Mouse (Mus musculus) urinary bladder, adult 2 months (tissue): ENCODE results near the gene Sppl3. TPM values are rescaled to one million over a fixed set of nuclear protein-coding genes. Genes with fewer than 3 reads are reported as not detected.
A peak's percentile ranks its signal among the peaks of the same experiment; 100 is the strongest.

Experiments used
- DNase-seq: peaks from one replicate; pipeline ENCODE4 v3.0.0; 2022; ENCODE audit warnings: low spot score
- polyA plus RNA-seq: library from polyadenylated mRNA; depleted of rRNA; stranded (reverse); fragments of >200 nt; gene quantifications from 2 replicates; pipeline ENCODE4 v1.2.3, GENCODE M21; 2012

Gene Sppl3
- polyA plus RNA-seq, 1 experiment, result 62.5 TPM

- no peak for DNase-seq
These were observed 13.6 kb upstream of the Sppl3 start for GRCm38 (mm10) chr5:114997327-114997726.

- DNase-seq, result peak; percentile 40
These were observed 10.4 kb upstream of the Sppl3 start for GRCm38 (mm10) chr5:115000503-115000902.

GRCm38 (mm10) chr5:115001464-115001863 lies 9.5 kb upstream of the Sppl3 start:
- peak; percentile 34 for DNase-seq

- DNase-seq, result no peak
These were observed 8.2 kb upstream of the Sppl3 start for GRCm38 (mm10) chr5:115002781-115003180.

GRCm38 (mm10) chr5:115003224-115003873 lies 7.6 kb upstream of the Sppl3 start:
- DNase-seq, result no peak

GRCm38 (mm10) chr5:115007768-115008167 lies 3.2 kb upstream of the Sppl3 start:
- DNase-seq, result no peak

GRCm38 (mm10) chr5:115008307-115008706 lies 2.6 kb upstream of the Sppl3 start:
- no peak for DNase-seq

GRCm38 (mm10) chr5:115009143-115009542 lies 1.8 kb upstream of the Sppl3 start:
- DNase-seq, result no peak

GRCm38 (mm10) chr5:115009961-115010360 lies 976 bp upstream of the Sppl3 start:
- no peak for DNase-seq

GRCm38 (mm10) chr5:115011217-115011518 lies 231 bp downstream of the Sppl3 start:
- no peak for DNase-seq

GRCm38 (mm10) chr5:115011519-115012261 lies 753 bp downstream of the Sppl3 start:
- peak; percentile 55 for DNase-seq

GRCm38 (mm10) chr5:115013436-115013835 lies 2.5 kb downstream of the Sppl3 start:
- DNase-seq, result no peak

GRCm38 (mm10) chr5:115014570-115014969 lies 3.6 kb downstream of the Sppl3 start:
- no peak for DNase-seq

GRCm38 (mm10) chr5:115015121-115015520 lies 4.2 kb downstream of the Sppl3 start:
- no peak for DNase-seq

GRCm38 (mm10) chr5:115018270-115018669 lies 7.3 kb downstream of the Sppl3 start:
- no peak for DNase-seq

GRCm38 (mm10) chr5:115018813-115019212 lies 7.9 kb downstream of the Sppl3 start:
- DNase-seq, result no peak

GRCm38 (mm10) chr5:115022021-115022420 lies 11.1 kb downstream of the Sppl3 start:
- DNase-seq, result no peak

- DNase-seq, result no peak
These were observed 15.2 kb downstream of the Sppl3 start for GRCm38 (mm10) chr5:115026170-115026569.

GRCm38 (mm10) chr5:115027109-115027508 lies 16.2 kb downstream of the Sppl3 start:
- no peak for DNase-seq

GRCm38 (mm10) chr5:115028920-115029319 lies 18.0 kb downstream of the Sppl3 start:
- no peak for DNase-seq

GRCm38 (mm10) chr5:115029509-115029908 lies 18.6 kb downstream of the Sppl3 start:
- DNase-seq, result no peak

- no peak for DNase-seq
These were observed 20.6 kb downstream of the Sppl3 start for GRCm38 (mm10) chr5:115031576-115031975.

GRCm38 (mm10) chr5:115032620-115033019 lies 21.7 kb downstream of the Sppl3 start:
- no peak for DNase-seq

GRCm38 (mm10) chr5:115035217-115035616 lies 24.3 kb downstream of the Sppl3 start:
- DNase-seq, result no peak
